Mouse (Mus musculus) heart, embryonic 10.5 days (tissue): ENCODE data around the gene Armh1. TPM values are rescaled to one million over a fixed set of nuclear protein-coding genes. Genes with fewer than 3 reads are reported as not detected.
A peak's percentile ranks its signal among the peaks of the same experiment; 100 is the strongest.

Experiments
- DNase-seq: peaks from one replicate; pipeline ENCODE4 v3.0.0-alpha.2; 2017; ENCODE audit warnings: low spot score
- H3K27ac ChIP-seq: fragments of 300-500 bp; sonication (generic); 2 replicates; pipeline ENCODE4 v1.5.1; 2016; ENCODE audit warnings: mild to moderate bottlenecking
- H3K27me3 ChIP-seq: fragments of 300-500 bp; sonication (generic); 2 replicates; pipeline ENCODE4 v1.6.1; 2016; ENCODE audit warnings: mild to moderate bottlenecking; ENCODE audit not compliant: poor library complexity, insufficient read depth, severe bottlenecking
- H3K36me3 ChIP-seq: fragments of 300-500 bp; sonication (generic); 2 replicates; pipeline ENCODE4 v1.6.1; 2016; ENCODE audit warnings: mild to moderate bottlenecking, moderate library complexity
- H3K4me1 ChIP-seq: fragments of 300-500 bp; sonication (generic); 2 replicates; pipeline ENCODE4 v1.6.1; 2016; ENCODE audit warnings: mild to moderate bottlenecking
- H3K4me3 ChIP-seq: fragments of 300-500 bp; sonication (generic); 2 replicates; pipeline ENCODE4 v1.5.1; 2016; ENCODE audit warnings: mild to moderate bottlenecking, moderate library complexity
- H3K9me3 ChIP-seq: fragments of 300-500 bp; sonication (generic); 2 replicates; pipeline ENCODE4 v1.6.1; 2016; ENCODE audit warnings: mild to moderate bottlenecking, moderate library complexity
- WGBS: fragments of 180-500 bp; shearing (Covaris S2); methylation state at CpG from one replicate; pipeline ENCODE4 v1.1.7; 2016; 5-methylcytosine and 5-hydroxymethylcytosine counted together
- polyA plus RNA-seq: library from polyadenylated mRNA; unstranded; fragments of >200 nt; fragmentation: Nextera tagmentation; extraction: Ambion mirVana; gene quantifications from 2 replicates; pipeline ENCODE4 v1.2.1, GENCODE M21; 2016

Gene Armh1
- 0.20 and 0.46 TPM in 2 replicates for polyA plus RNA-seq

- Histone ChIP-seq H3K9me3 (no peaks in the 10 kb centered on the region), H3K27me3 (peaks cover 6% of the 10 kb centered on the region; the same call in 1 of the 2 replicates), H3K27ac (peak within 1 kb of the TSS; percentile 96), H3K36me3 (no peaks in the 10 kb centered on the region), H3K4me1 (peaks cover 21% of the 10 kb centered on the region), H3K4me3 (peak within 1 kb of the TSS; percentile 83)
- peak; percentile 99 for DNase-seq
- WGBS = under 1% methylated on average over 43 of the region's 43 CpGs
These were observed at the start of gene Armh1, which contains the start of gene Tmem53 for GRCm38 (mm10) chr4:117251801-117252316. Gene Armh1, minus strand, starts transcription at chr4:117252125. Gene Tmem53, plus strand, starts transcription at chr4:117251951.

- WGBS = 81% methylated on average over 10 of the region's 10 CpGs
- peaks cover 82% of the 10 kb centered on the region for H3K27me3 ChIP-seq
- H3K4me1 ChIP-seq = peaks cover 26% of the 10 kb centered on the region
- DNase-seq = no peak
- H3K27ac ChIP-seq = no peak overlapping the region
- H3K4me3 ChIP-seq = no peak overlapping the region
- no peaks in the 10 kb centered on the region for H3K9me3 ChIP-seq
- no peaks in the 10 kb centered on the region for H3K36me3 ChIP-seq
These were observed 48.0 kb upstream of the Armh1 start for GRCm38 (mm10) chr4:117299921-117300320.

- H3K27me3 ChIP-seq = peaks cover 61% of the 10 kb centered on the region
- H3K4me3 ChIP-seq = no peak overlapping the region
- no peak for DNase-seq
- H3K9me3 ChIP-seq = no peaks in the 10 kb centered on the region
- no peak overlapping the region for H3K27ac ChIP-seq
- H3K36me3 ChIP-seq = no peaks in the 10 kb centered on the region
- peaks cover 7% of the 10 kb centered on the region for H3K4me1 ChIP-seq
- WGBS = 78% methylated on average over 9 of the region's 9 CpGs
These were observed 45.9 kb upstream of the Armh1 start for GRCm38 (mm10) chr4:117297819-117298218.

GRCm38 (mm10) chr4:117296849-117297593 lies 45.1 kb upstream of the Armh1 start:
- H3K27ac ChIP-seq = no peak overlapping the region
- no peak overlapping the region for H3K4me3 ChIP-seq
- H3K9me3 ChIP-seq = no peaks in the 10 kb centered on the region
- WGBS = 83% methylated on average over 19 of the region's 19 CpGs
- no peaks in the 10 kb centered on the region for H3K36me3 ChIP-seq
- no peaks in the 10 kb centered on the region; the same call in 1 of the 2 replicates for H3K4me1 ChIP-seq
- no peak for DNase-seq
- peaks cover 53% of the 10 kb centered on the region for H3K27me3 ChIP-seq

- no peak overlapping the region for H3K27ac ChIP-seq
- DNase-seq = no peak
- H3K36me3 ChIP-seq = peaks cover 14% of the 10 kb centered on the region
- H3K4me1 ChIP-seq = peaks cover 23% of the 10 kb centered on the region
- H3K9me3 ChIP-seq = no peaks in the 10 kb centered on the region
- H3K27me3 ChIP-seq = peaks cover 7% of the 10 kb centered on the region; the same call in 1 of the 2 replicates
- 76% methylated on average over 2 of the region's 2 CpGs for WGBS
- no peak overlapping the region for H3K4me3 ChIP-seq
These were observed 39.8 kb upstream of the Armh1 start for GRCm38 (mm10) chr4:117291696-117292095.

GRCm38 (mm10) chr4:117288927-117289801 lies 37.2 kb upstream of the Armh1 start:
- Histone ChIP-seq H3K4me1 (peaks cover 42% of the 10 kb centered on the region), H3K36me3 (peaks cover 39% of the 10 kb centered on the region), H3K4me3 (peak overlapping the region; percentile 86), H3K27ac (peak overlapping the region; percentile 97), H3K27me3 (no peaks in the 10 kb centered on the region), H3K9me3 (no peaks in the 10 kb centered on the region)
- peak; percentile 93 for DNase-seq
- under 1% methylated on average over 65 of the region's 80 CpGs for WGBS

GRCm38 (mm10) chr4:117288277-117288926 lies 36.5 kb upstream of the Armh1 start:
- Histone ChIP-seq H3K4me3 (peak overlapping the region; percentile 86), H3K27ac (peak overlapping the region; percentile 97), H3K36me3 (peaks cover 46% of the 10 kb centered on the region), H3K9me3 (no peaks in the 10 kb centered on the region), H3K27me3 (no peaks in the 10 kb centered on the region), H3K4me1 (peaks cover 49% of the 10 kb centered on the region)
- 24% methylated on average over 25 of the region's 25 CpGs for WGBS
- DNase-seq = no peak

- Histone ChIP-seq H3K9me3 (no peaks in the 10 kb centered on the region), H3K4me1 (peaks cover 69% of the 10 kb centered on the region), H3K36me3 (peaks cover 79% of the 10 kb centered on the region), H3K27ac (no peak overlapping the region), H3K27me3 (no peaks in the 10 kb centered on the region; the same call in 1 of the 2 replicates), H3K4me3 (no peak overlapping the region)
- DNase-seq = no peak
- 62% methylated on average over 4 of the region's 4 CpGs for WGBS
These were observed 32.4 kb upstream of the Armh1 start for GRCm38 (mm10) chr4:117284363-117284762.

GRCm38 (mm10) chr4:117283271-117284191 lies 31.6 kb upstream of the Armh1 start:
- H3K4me3 ChIP-seq = peak overlapping the region; percentile 38
- 19% methylated on average over 22 of the region's 22 CpGs for whole genome bisulfite sequencing
- H3K27ac ChIP-seq = peak overlapping the region; percentile 67
- peaks cover 72% of the 10 kb centered on the region for H3K4me1 ChIP-seq
- H3K9me3 ChIP-seq = no peaks in the 10 kb centered on the region
- no peaks in the 10 kb centered on the region; the same call in 1 of the 2 replicates for H3K27me3 ChIP-seq
- DNase-seq = no peak
- peaks cover 87% of the 10 kb centered on the region for H3K36me3 ChIP-seq

GRCm38 (mm10) chr4:117281090-117281845 lies 29.3 kb upstream of the Armh1 start:
- 77% methylated on average over 19 of the region's 19 CpGs for WGBS
- DNase-seq = no peak
- H3K9me3 ChIP-seq = no peaks in the 10 kb centered on the region
- H3K4me3 ChIP-seq = no peak overlapping the region
- H3K4me1 ChIP-seq = peaks cover 59% of the 10 kb centered on the region
- H3K27ac ChIP-seq = no peak overlapping the region
- H3K36me3 ChIP-seq = peaks cover 92% of the 10 kb centered on the region
- no peaks in the 10 kb centered on the region; the same call in 1 of the 2 replicates for H3K27me3 ChIP-seq

GRCm38 (mm10) chr4:117280397-117280930 lies 28.5 kb upstream of the Armh1 start:
- H3K4me3 ChIP-seq = no peak overlapping the region
- DNase-seq = no peak
- H3K4me1 ChIP-seq = peaks cover 54% of the 10 kb centered on the region
- no peak overlapping the region for H3K27ac ChIP-seq
- H3K9me3 ChIP-seq = no peaks in the 10 kb centered on the region
- no peaks in the 10 kb centered on the region; the same call in 1 of the 2 replicates for H3K27me3 ChIP-seq
- WGBS = 90% methylated on average over 8 of the region's 8 CpGs
- H3K36me3 ChIP-seq = peaks cover 92% of the 10 kb centered on the region
